Mouse (Mus musculus) liver, embryonic 11.5 days (tissue): ENCODE measurements around the gene Vps13d. TPM values are rescaled to one million over a fixed set of nuclear protein-coding genes. Genes with fewer than 3 reads are reported as not detected.

Experiments used
- ATAC-seq: fragments of 200-750 bp; cut with Nextera tagmentation; replicated peaks from 2 replicates; pipeline ENCODE4 v1.8.0; 2017; ENCODE audit warnings: moderate number of reproducible peaks, mild to moderate bottlenecking, moderate TSS enrichment, moderate library complexity; ENCODE audit not compliant: low FRiP score
- DNase-seq: peaks from one replicate; pipeline ENCODE4 v3.0.0-alpha.2; 2017; ENCODE audit warnings: low spot score
- H3K27ac ChIP-seq: fragments of 300-500 bp; sonication (generic); 2 replicates; pipeline ENCODE4 v1.5.1; 2014; ENCODE audit warnings: mild to moderate bottlenecking, low read depth, low read length, control low read depth
- H3K27me3 ChIP-seq: fragments of 300-500 bp; sonication (generic); replicated peaks from 2 replicates; pipeline ENCODE4 v1.6.1; 2014; ENCODE audit warnings: low read length, mixed read lengths; ENCODE audit not compliant: control insufficient read depth, insufficient read depth
- H3K36me3 ChIP-seq: fragments of 300-500 bp; sonication (generic); 2 replicates; pipeline ENCODE4 v1.6.1; 2014; ENCODE audit warnings: mild to moderate bottlenecking, low read length, moderate library complexity, mixed read lengths; ENCODE audit not compliant: control insufficient read depth, insufficient read depth
- H3K4me1 ChIP-seq: fragments of 300-500 bp; sonication (generic); replicated peaks from 2 replicates; pipeline ENCODE4 v1.6.1; 2014; ENCODE audit warnings: low read length, mixed read lengths; ENCODE audit not compliant: control insufficient read depth, insufficient read depth
- H3K4me2 ChIP-seq: fragments of 300-500 bp; sonication (generic); 2 replicates; pipeline ENCODE4 v1.6.1; 2014; ENCODE audit warnings: mild to moderate bottlenecking, control low read depth, moderate library complexity
- H3K4me3 ChIP-seq: fragments of 300-500 bp; sonication (generic); 2 replicates; pipeline ENCODE4 v1.5.1; 2014; ENCODE audit warnings: low read depth, low read length, control low read depth
- H3K9ac ChIP-seq: fragments of 300-500 bp; sonication (generic); 2 replicates; pipeline ENCODE4 v1.6.1; 2014; ENCODE audit warnings: low read depth, low read length, control low read depth
- H3K9me3 ChIP-seq: fragments of 300-500 bp; sonication (generic); 2 replicates; pipeline ENCODE4 v1.6.1; 2016; ENCODE audit warnings: low read length, inconsistent platforms, mixed read lengths; ENCODE audit not compliant: control insufficient read depth
- WGBS: fragments of 180-500 bp; shearing (Covaris S2); extraction: QIAGEN DNeasy Blood & Tissue Kit; methylation state at CpG from one replicate; pipeline ENCODE4 v1.1.7; 2014; 5-methylcytosine and 5-hydroxymethylcytosine counted together
- polyA plus RNA-seq: library from polyadenylated mRNA; unstranded; fragments of >200 nt; fragmentation: Nextera tagmentation; extraction: Ambion mirVana; gene quantifications from 2 replicates; pipeline ENCODE4 v1.2.1, GENCODE M21; 2014

Gene Vps13d
- polyA plus RNA-seq, 1 experiment from 2014 or later = 11.7 TPM

- ATAC-seq (no peak), DNase-seq (no peak)
- no peak overlapping the region for H3K27ac ChIP-seq
- no peaks in the 10 kb centered on the region for H3K36me3 ChIP-seq
- peaks cover 12% of the 10 kb centered on the region for H3K4me1 ChIP-seq
- H3K27me3 ChIP-seq = no peaks in the 10 kb centered on the region
- H3K4me3 ChIP-seq = no peak overlapping the region
- H3K4me2 ChIP-seq = no peak overlapping the region
- H3K9ac ChIP-seq = no peak overlapping the region
- WGBS = 86% methylated on average over 8 of the region's 8 CpGs
- no peaks in the 10 kb centered on the region for H3K9me3 ChIP-seq
These were observed 10.0 kb upstream of the Vps13d start for GRCm38 (mm10) chr4:145204779-145205178.

GRCm38 (mm10) chr4:145203305-145203704 is 8.5 kb upstream of the Vps13d start:
- no peaks in the 10 kb centered on the region for H3K36me3 ChIP-seq
- ATAC-seq (no peak), DNase-seq (no peak)
- no peaks in the 10 kb centered on the region for H3K27me3 ChIP-seq
- no peaks in the 10 kb centered on the region for H3K9me3 ChIP-seq
- no peak overlapping the region for H3K4me3 ChIP-seq
- 61% methylated on average over 2 of the region's 2 CpGs for WGBS
- no peak overlapping the region for H3K9ac ChIP-seq
- H3K27ac ChIP-seq = no peak overlapping the region
- no peak overlapping the region for H3K4me2 ChIP-seq
- H3K4me1 ChIP-seq = peaks cover 18% of the 10 kb centered on the region

DNA sequence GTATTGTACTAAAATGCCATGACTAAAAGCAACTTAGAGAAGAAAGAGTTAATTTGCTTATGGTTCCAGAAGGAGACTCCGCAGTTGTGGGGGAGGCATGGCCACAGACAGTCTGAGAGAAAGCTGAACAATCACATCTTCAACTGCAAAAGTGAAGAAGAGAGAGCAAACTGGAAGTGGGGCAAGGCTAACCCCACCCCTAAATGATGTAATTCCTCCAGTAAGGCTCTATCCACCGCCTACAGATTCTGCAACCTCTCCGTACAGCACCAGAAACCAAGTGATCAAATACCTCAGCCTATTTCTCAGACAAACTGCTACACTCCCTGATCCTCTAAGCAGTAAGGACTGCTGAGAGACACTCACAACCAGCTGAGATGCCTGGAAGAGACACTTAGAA is 6.6 kb upstream of the Vps13d start:
- no peak for ATAC-seq
- peaks cover 27% of the 10 kb centered on the region for H3K4me1 ChIP-seq
- H3K27ac ChIP-seq = no peak overlapping the region
- 58% methylated on average over 3 of the region's 3 CpGs for WGBS
- no peaks in the 10 kb centered on the region for H3K27me3 ChIP-seq
- no peak overlapping the region for H3K9ac ChIP-seq
- no peak overlapping the region for H3K4me3 ChIP-seq
- H3K9me3 ChIP-seq = no peaks in the 10 kb centered on the region
- no peak for DNase-seq
- no peak overlapping the region for H3K4me2 ChIP-seq
- H3K36me3 ChIP-seq = no peaks in the 10 kb centered on the region

GRCm38 (mm10) chr4:145199982-145200699 is 5.3 kb upstream of the Vps13d start:
- 10% methylated on average over 11 of the region's 11 CpGs for WGBS
- H3K9me3 ChIP-seq = no peaks in the 10 kb centered on the region
- H3K9ac ChIP-seq = peak overlapping the region; percentile 64
- peak overlapping the region; percentile 92 for H3K27ac ChIP-seq
- H3K36me3 ChIP-seq = no peaks in the 10 kb centered on the region
- H3K4me1 ChIP-seq = peaks cover 32% of the 10 kb centered on the region
- DNase-seq = peak; percentile 74
- peak overlapping the region; percentile 55 for H3K4me2 ChIP-seq
- H3K27me3 ChIP-seq = no peaks in the 10 kb centered on the region
- ATAC-seq = peak; percentile 91
- no peak overlapping the region for H3K4me3 ChIP-seq

DNA sequence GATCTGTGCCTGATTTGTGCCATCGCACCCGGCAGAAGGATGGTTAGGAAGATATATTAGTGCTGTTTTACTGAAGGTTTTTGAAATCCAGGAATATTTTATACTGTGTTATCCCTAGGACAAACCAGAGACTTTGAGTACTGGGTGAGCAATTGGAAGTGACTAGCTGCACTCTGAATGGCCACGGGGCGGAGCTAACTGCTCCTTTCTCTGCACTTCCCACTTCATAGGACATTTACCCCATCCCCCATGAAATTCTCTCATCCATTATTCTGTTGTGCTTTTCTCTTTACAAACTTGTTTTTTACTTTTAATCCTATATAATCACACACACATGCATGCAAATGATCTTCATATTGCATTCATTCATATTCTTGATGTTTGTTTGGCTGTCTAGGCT is 1.8 kb upstream of the Vps13d start:
- Histone ChIP-seq H3K4me1 (peaks cover 48% of the 10 kb centered on the region), H3K27me3 (no peaks in the 10 kb centered on the region), H3K27ac (no peak overlapping the region), H3K36me3 (no peaks in the 10 kb centered on the region), H3K4me3 (no peak overlapping the region), H3K4me2 (no peak overlapping the region), H3K9ac (no peak overlapping the region), H3K9me3 (no peaks in the 10 kb centered on the region)
- DNase-seq (no peak), ATAC-seq (no peak)
- WGBS = 64% methylated on average over 4 of the region's 4 CpGs

- Histone ChIP-seq H3K4me2 (peak overlapping the region; percentile 83), H3K9ac (0 out of 2 replicates have a peak overlapping the region, but pooled peaks have one; percentile 87), H3K4me3 (peak overlapping the region; percentile 81; the same call in 1 of the 2 replicates), H3K36me3 (no peaks in the 10 kb centered on the region; the same call in 1 of the 2 replicates), H3K27ac (no peak overlapping the region), H3K27me3 (no peaks in the 10 kb centered on the region), H3K4me1 (peaks cover 37% of the 10 kb centered on the region), H3K9me3 (no peaks in the 10 kb centered on the region)
- DNase-seq = no peak
- peak; percentile 1; the same call in 1 of the 2 replicates for ATAC-seq
- WGBS = 23% methylated on average over 5 of the region's 5 CpGs
These were observed 367 bp upstream of the Vps13d start for GRCm38 (mm10) chr4:145195172-145195571.

GRCm38 (mm10) chr4:145193991-145194511 is 754 bp downstream of the Vps13d start:
- Histone ChIP-seq H3K4me3 (peak overlapping the region; percentile 81), H3K27ac (no peak overlapping the region; the same call in 1 of the 2 replicates), H3K9me3 (no peaks in the 10 kb centered on the region), H3K27me3 (no peaks in the 10 kb centered on the region), H3K9ac (peak overlapping the region; percentile 87), H3K4me1 (peaks cover 32% of the 10 kb centered on the region), H3K36me3 (peaks cover 9% of the 10 kb centered on the region; the same call in 1 of the 2 replicates), H3K4me2 (peak overlapping the region; percentile 83)
- peak; percentile 27 for ATAC-seq
- DNase-seq = peak; percentile 37
- WGBS = 4% methylated on average over 10 of the region's 10 CpGs

GRCm38 (mm10) chr4:145193406-145193805 is 1.4 kb downstream of the Vps13d start:
- Histone ChIP-seq H3K9me3 (no peaks in the 10 kb centered on the region), H3K9ac (peak overlapping the region; percentile 87), H3K4me1 (peaks cover 31% of the 10 kb centered on the region), H3K4me2 (peak overlapping the region; percentile 83), H3K36me3 (peaks cover 11% of the 10 kb centered on the region; the same call in 1 of the 2 replicates), H3K27me3 (no peaks in the 10 kb centered on the region), H3K4me3 (peak overlapping the region; percentile 81), H3K27ac (no peak overlapping the region)
- DNase-seq (no peak), ATAC-seq (no peak)
- WGBS = 51% methylated on average over 3 of the region's 3 CpGs

- ATAC-seq (no peak), DNase-seq (no peak)
- no peak overlapping the region for H3K9ac ChIP-seq
- peaks cover 11% of the 10 kb centered on the region; the same call in 1 of the 2 replicates for H3K36me3 ChIP-seq
- H3K4me3 ChIP-seq = no peak overlapping the region
- no peaks in the 10 kb centered on the region for H3K27me3 ChIP-seq
- peaks cover 29% of the 10 kb centered on the region for H3K4me1 ChIP-seq
- H3K4me2 ChIP-seq = peak overlapping the region; percentile 83
- no peak overlapping the region for H3K27ac ChIP-seq
- H3K9me3 ChIP-seq = no peaks in the 10 kb centered on the region
These were observed 2.1 kb downstream of the Vps13d start for GRCm38 (mm10) chr4:145192686-145193085.
